Mouse (Mus musculus) CH12.LX (cell line): Measurements from ENCODE around the gene Plcb3.

ENCODE experiments used
- CTCF ChIP-seq, 2 experiments: IDR thresholded peaks in 1 of 2; conservative IDR thresholded peaks in 1 of 2; 2 replicates each; pipeline ENCODE4 v1.5.1; 2011 to 2012; ENCODE audit warnings: low read depth in 2 of 2, low read length in 2 of 2, improper control_type of control experiment in 1 of 2, inconsistent platforms in 1 of 2, mild to moderate bottlenecking in 1 of 2, moderate library complexity in 1 of 2
- EP300 ChIP-seq: IDR thresholded peaks from 2 replicates; pipeline ENCODE4 v1.6.1; 2011; ENCODE audit warnings: low read length, improper control_type of control experiment
- GABPA ChIP-seq: IDR thresholded peaks from 2 replicates; pipeline ENCODE4 v1.6.1; 2012; ENCODE audit warnings: low read depth, low read length, improper control_type of control experiment, inconsistent platforms; ENCODE audit not compliant: insufficient replicate concordance
- HCFC1 ChIP-seq: IDR thresholded peaks from 2 replicates; pipeline ENCODE4 v1.6.1; 2012; ENCODE audit warnings: low read depth, mild to moderate bottlenecking, inconsistent platforms, low read length, improper control_type of control experiment
- MAFK ChIP-seq: IDR thresholded peaks from 2 replicates; pipeline ENCODE4 v1.6.1; 2011; ENCODE audit warnings: low read length, improper control_type of control experiment; ENCODE audit not compliant: insufficient replicate concordance
- MAZ ChIP-seq: IDR thresholded peaks from 2 replicates; pipeline ENCODE4 v1.6.1; 2012; ENCODE audit warnings: low read depth, mild to moderate bottlenecking, inconsistent platforms, low read length, improper control_type of control experiment, moderate library complexity
- MXI1 ChIP-seq: IDR thresholded peaks from 2 replicates; pipeline ENCODE4 v1.6.1; 2011; ENCODE audit warnings: mild to moderate bottlenecking, low read depth, low read length, improper control_type of control experiment
- POLR2A ChIP-seq: IDR thresholded peaks from 2 replicates; pipeline ENCODE4 v1.6.1; 2011; ENCODE audit warnings: low read depth, mild to moderate bottlenecking, improper control_type of control experiment, low read length
- RAD21 ChIP-seq: IDR thresholded peaks from 2 replicates; pipeline ENCODE4 v1.6.1; 2011; ENCODE audit warnings: low read depth, mild to moderate bottlenecking, low read length, improper control_type of control experiment, moderate library complexity
- SIN3A ChIP-seq: IDR thresholded peaks from 2 replicates; pipeline ENCODE4 v1.6.1; 2012; ENCODE audit warnings: low read length, improper control_type of control experiment, inconsistent platforms
- ZC3H11A ChIP-seq: IDR thresholded peaks from 2 replicates; pipeline ENCODE4 v1.6.1; 2012; ENCODE audit warnings: low read depth, mild to moderate bottlenecking, inconsistent platforms, low read length, improper control_type of control experiment

GRCm38 (mm10) chr19:6933102-6933435 is 43.2 kb downstream of the Plcb3 start:
- no peak for TF ChIP-seq RAD21
- TF ChIP-seq MXI1, result no peak
- no peak for TF ChIP-seq CTCF (conservative IDR thresholded peaks at IDR 0.05 in 1 of 2, IDR thresholded peaks at IDR 0.05 in 1 of 2; ENCODE audit: low read depth in 2 of 2, low read length in 2 of 2)
- no peak for TF ChIP-seq POLR2A
- TF ChIP-seq EP300, result no peak
- no peak for TF ChIP-seq GABPA
- no peak for TF ChIP-seq SIN3A
- no peak for TF ChIP-seq HCFC1
- TF ChIP-seq MAZ, result no peak
- no peak for TF ChIP-seq MAFK
- no peak for TF ChIP-seq ZC3H11A
